Mouse (Mus musculus) urinary bladder, postnatal 25 days (tissue): ENCODE measurements around the gene Pgm2.
A peak's percentile ranks its signal among the peaks of the same experiment; 100 is the strongest.

Experiments used
- DNase-seq: peaks from one replicate; pipeline ENCODE4 v3.0.0; 2022; ENCODE audit warnings: low spot score

The Pgm2 gene

GRCm38 (mm10) chr5:64144315-64144714 is 51.6 kb downstream of the Pgm2 start:
- DNase-seq, result no peak

- peak; percentile 29 for DNase-seq
Measured at GRCm38 (mm10) chr5:64146384-64147005, 53.7 kb downstream of the Pgm2 start.

- DNase-seq, result no peak
Measured at GRCm38 (mm10) chr5:64149184-64150127, 56.7 kb downstream of the Pgm2 start.

- no peak for DNase-seq
Measured at GRCm38 (mm10) chr5:64153319-64153718, 60.6 kb downstream of the Pgm2 start.

GRCm38 (mm10) chr5:64155861-64156550 is 63.3 kb downstream of the Pgm2 start, which contains the start of gene Tbc1d1:
TSS of gene Tbc1d1 (plus strand) at chr5:64156305.
- peak; percentile 35 for DNase-seq

GRCm38 (mm10) chr5:64156579-64156978 is 63.8 kb downstream of the Pgm2 start:
- DNase-seq, result peak; percentile 11

- DNase-seq, result no peak
Measured at GRCm38 (mm10) chr5:64157926-64158325, 65.2 kb downstream of the Pgm2 start.

GRCm38 (mm10) chr5:64158501-64158900 is 65.8 kb downstream of the Pgm2 start:
- no peak for DNase-seq

GRCm38 (mm10) chr5:64159065-64159780 is 66.5 kb downstream of the Pgm2 start:
- DNase-seq, result peak; percentile 20

GRCm38 (mm10) chr5:64159781-64160704 is 67.3 kb downstream of the Pgm2 start:
- DNase-seq, result peak; percentile 52

GRCm38 (mm10) chr5:64160705-64161391 is 68.1 kb downstream of the Pgm2 start:
- DNase-seq, result peak; percentile 8

GRCm38 (mm10) chr5:64161917-64162316 is 69.2 kb downstream of the Pgm2 start:
- DNase-seq, result no peak

- DNase-seq, result no peak
Measured at GRCm38 (mm10) chr5:64162582-64162981, 69.8 kb downstream of the Pgm2 start.

- no peak for DNase-seq
Measured at GRCm38 (mm10) chr5:64164414-64164813, 71.7 kb downstream of the Pgm2 start.

- no peak for DNase-seq
Measured at GRCm38 (mm10) chr5:64165826-64166225, 73.1 kb downstream of the Pgm2 start.

GRCm38 (mm10) chr5:64168990-64169540 is 76.3 kb downstream of the Pgm2 start:
- no peak for DNase-seq

- DNase-seq, result no peak
Measured at GRCm38 (mm10) chr5:64172884-64173283, 80.1 kb downstream of the Pgm2 start.

GRCm38 (mm10) chr5:64173302-64173701 is 80.6 kb downstream of the Pgm2 start:
- no peak for DNase-seq

GRCm38 (mm10) chr5:64174429-64174935 is 81.7 kb downstream of the Pgm2 start:
- DNase-seq, result no peak
